Mouse (Mus musculus) limb, embryonic 14.5 days (tissue): ENCODE measurements around the gene Mrpl4. TPM values are rescaled to one million over a fixed set of nuclear protein-coding genes. Genes with fewer than 3 reads are reported as not detected.

Experiments
- ATAC-seq: fragments of 200-750 bp; cut with Nextera tagmentation; 2 replicates; pipeline ENCODE4 v1.8.0; 2017; ENCODE audit warnings: low read depth, moderate number of reproducible peaks, moderate TSS enrichment; ENCODE audit not compliant: low FRiP score
- DNase-seq: peaks from one replicate; pipeline ENCODE4 v3.0.0-alpha.2; 2015; ENCODE audit warnings: low spot score
- H3K27ac ChIP-seq: fragments of 300-500 bp; sonication (generic); replicated peaks from 2 replicates; pipeline ENCODE4 v1.5.1; 2014; ENCODE audit warnings: low read depth, mild to moderate bottlenecking, low read length, moderate library complexity, mixed read lengths
- H3K27me3 ChIP-seq: fragments of 300-500 bp; sonication (generic); 2 replicates; pipeline ENCODE4 v1.6.1; 2014; ENCODE audit warnings: low read length, mixed read lengths; ENCODE audit not compliant: control insufficient read depth, insufficient read depth
- H3K36me3 ChIP-seq: fragments of 300-500 bp; sonication (generic); 2 replicates; pipeline ENCODE4 v1.6.1; 2014; ENCODE audit warnings: mild to moderate bottlenecking, low read length, moderate library complexity, mixed read lengths; ENCODE audit not compliant: control insufficient read depth, insufficient read depth
- H3K4me1 ChIP-seq: fragments of 300-500 bp; sonication (generic); 2 replicates; pipeline ENCODE4 v1.6.1; 2014; ENCODE audit warnings: antibody characterized with exemption, low read length, mixed read lengths; ENCODE audit not compliant: control insufficient read depth, insufficient read depth
- H3K4me2 ChIP-seq: fragments of 300-500 bp; sonication (generic); replicated peaks from 2 replicates; pipeline ENCODE4 v1.6.1; 2014; ENCODE audit warnings: low read depth, mild to moderate bottlenecking, low read length, moderate library complexity; ENCODE audit not compliant: severe bottlenecking
- H3K4me3 ChIP-seq: fragments of 300-500 bp; sonication (generic); replicated peaks from 2 replicates; pipeline ENCODE4 v1.5.1; 2014; ENCODE audit warnings: low read length
- H3K9ac ChIP-seq: fragments of 300-500 bp; sonication (generic); 2 replicates; pipeline ENCODE4 v1.6.1; 2014; ENCODE audit warnings: mild to moderate bottlenecking, low read depth, low read length, moderate library complexity; ENCODE audit not compliant: severe bottlenecking
- H3K9me3 ChIP-seq: fragments of 300-500 bp; sonication (generic); 2 replicates; pipeline ENCODE4 v1.6.1; 2016; ENCODE audit warnings: low read length; ENCODE audit not compliant: control insufficient read depth
- POLR2A ChIP-seq: fragments of 200-500 bp; IDR thresholded peaks from 2 replicates; pipeline ENCODE4 v1.8.0; 2012; ENCODE audit warnings: inconsistent platforms, mild to moderate bottlenecking, moderate library complexity, borderline replicate concordance; ENCODE audit not compliant: insufficient read depth, insufficient read length; ENCODE audit errors: extremely low read depth
- WGBS: fragments of 180-500 bp; shearing (Covaris S2); extraction: QIAGEN DNeasy Blood & Tissue Kit; methylation state at CpG from one replicate; pipeline ENCODE4 v1.1.7; 2014; 5-methylcytosine and 5-hydroxymethylcytosine counted together
- polyA plus RNA-seq, 2 experiments: library from polyadenylated mRNA; depleted of rRNA in 1 of 2; stranded (reverse) in 1 of 2; unstranded in 1 of 2; fragments of >200 nt; fragmentation: Nextera tagmentation in 1 of 2; extraction: Ambion mirVana in 1 of 2; gene quantifications; 2 replicates each; pipeline versions ENCODE4 v1.2.1 to v1.2.3; 2012 to 2014

The Mrpl4 gene
- polyA plus RNA-seq, 2 experiments, result 89.0 to 115 TPM

DNA sequence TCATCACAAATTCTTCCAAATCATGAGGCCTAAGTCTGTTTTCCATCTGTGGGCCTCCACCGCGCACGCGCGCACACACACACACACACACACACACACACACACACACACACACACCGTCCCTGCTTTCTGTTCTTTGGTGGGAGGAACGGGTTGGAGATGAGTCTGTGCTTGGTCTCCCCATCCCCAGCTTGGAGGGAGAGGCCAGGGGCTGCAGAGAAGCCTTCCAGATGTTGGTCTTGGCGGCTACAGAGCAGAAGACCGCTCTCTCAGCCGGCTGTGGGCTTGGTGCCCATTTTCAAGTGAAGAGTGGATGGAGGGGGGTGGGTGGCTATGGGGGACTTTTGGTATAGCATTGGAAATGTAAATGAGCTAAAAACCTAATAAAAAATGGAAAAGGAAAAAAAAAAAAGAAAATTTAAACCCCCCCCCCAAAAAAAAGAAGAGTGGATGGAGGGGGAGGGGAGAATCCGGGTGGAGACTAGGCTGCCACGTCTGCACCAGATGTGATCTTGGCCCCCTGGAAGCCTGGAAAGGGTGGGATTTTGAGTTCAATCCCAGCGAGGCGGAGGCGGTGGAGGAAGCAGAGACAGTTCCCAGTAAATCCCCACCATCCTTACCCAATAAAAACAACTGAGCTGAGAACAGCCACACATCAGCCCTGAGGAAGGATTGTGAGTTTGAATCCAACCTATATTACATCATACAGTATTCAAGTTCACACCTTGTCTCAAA lies 15.4 kb upstream of the Mrpl4 start:
- Histone ChIP-seq H3K4me3 (no peak overlapping the region), H3K9me3 (no peaks in the 10 kb centered on the region), H3K27me3 (no peaks in the 10 kb centered on the region), H3K36me3 (no peaks in the 10 kb centered on the region), H3K4me1 (peaks cover 32% of the 10 kb centered on the region), H3K27ac (peak overlapping the region; percentile 71), H3K9ac (no peak overlapping the region; the same call in 1 of the 2 replicates), H3K4me2 (no peak overlapping the region)
- ATAC-seq (peak; percentile 85), DNase-seq (peak; percentile 84)
- TF ChIP-seq POLR2A, result no peak
- WGBS, result 31% methylated on average over 15 of the region's 15 CpGs

DNA sequence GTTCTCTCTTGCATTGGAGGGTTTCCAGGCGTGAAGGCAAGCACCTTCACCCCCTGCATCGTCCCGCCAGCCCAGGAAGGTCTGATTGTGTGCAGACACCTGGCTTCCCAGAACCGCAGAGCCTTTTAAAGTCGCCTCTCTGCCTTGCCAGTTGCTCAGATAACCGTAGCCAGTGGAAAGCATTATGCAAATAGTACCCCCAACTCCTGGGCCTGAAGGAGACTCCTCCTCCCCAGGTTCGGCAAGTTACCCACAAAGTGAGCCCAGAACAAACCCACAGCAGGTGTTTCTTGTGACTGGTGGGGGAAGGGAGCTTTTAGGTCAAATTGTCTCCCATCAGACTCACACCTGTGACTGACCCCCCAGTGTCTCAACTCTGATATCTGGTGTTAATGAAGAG lies 14.6 kb upstream of the Mrpl4 start:
- H3K4me2 ChIP-seq, result no peak overlapping the region
- no peak overlapping the region for H3K9ac ChIP-seq
- H3K27ac ChIP-seq, result peak overlapping the region; percentile 71
- 11% methylated on average over 7 of the region's 7 CpGs for WGBS
- no peaks in the 10 kb centered on the region for H3K9me3 ChIP-seq
- no peak for TF ChIP-seq POLR2A
- no peaks in the 10 kb centered on the region for H3K27me3 ChIP-seq
- H3K36me3 ChIP-seq, result no peaks in the 10 kb centered on the region
- peaks cover 32% of the 10 kb centered on the region for H3K4me1 ChIP-seq
- H3K4me3 ChIP-seq, result no peak overlapping the region
- DNase-seq (no peak), ATAC-seq (no peak)

DNA sequence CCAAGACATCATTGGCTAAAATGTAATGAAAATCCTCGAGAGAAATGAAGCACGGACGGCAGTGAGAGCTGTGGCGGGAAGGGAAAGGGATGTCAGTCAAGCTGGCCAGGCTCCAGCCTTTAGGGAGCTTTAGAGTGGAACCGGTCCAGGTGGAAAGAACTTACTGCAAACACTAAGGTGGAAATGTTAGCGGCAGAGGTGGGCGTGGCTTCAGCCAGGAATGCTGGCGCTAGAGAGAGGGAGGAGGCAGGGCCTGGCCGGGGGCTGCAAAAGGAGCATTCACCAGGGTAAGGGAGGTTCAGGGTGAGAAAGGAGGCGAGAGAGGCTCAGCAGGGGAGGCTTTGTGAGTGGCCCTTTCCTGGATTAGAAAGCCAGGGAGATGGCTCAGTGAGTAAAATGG lies 11.7 kb upstream of the Mrpl4 start:
- Histone ChIP-seq H3K4me3 (0 out of 2 replicates have a peak overlapping the region, but pooled peaks have one; percentile 6), H3K4me2 (peak overlapping the region; percentile 22; the same call in 1 of the 2 replicates), H3K9ac (peak overlapping the region; percentile 28; the same call in 1 of the 2 replicates), H3K27me3 (no peaks in the 10 kb centered on the region), H3K27ac (peak overlapping the region; percentile 61), H3K4me1 (peaks cover 31% of the 10 kb centered on the region), H3K36me3 (no peaks in the 10 kb centered on the region), H3K9me3 (no peaks in the 10 kb centered on the region)
- peak; percentile 86 for DNase-seq
- TF ChIP-seq POLR2A, result no peak
- peak; percentile 38; the same call in 1 of the 2 replicates for ATAC-seq
- WGBS, result 4% methylated on average over 10 of the region's 10 CpGs

DNA sequence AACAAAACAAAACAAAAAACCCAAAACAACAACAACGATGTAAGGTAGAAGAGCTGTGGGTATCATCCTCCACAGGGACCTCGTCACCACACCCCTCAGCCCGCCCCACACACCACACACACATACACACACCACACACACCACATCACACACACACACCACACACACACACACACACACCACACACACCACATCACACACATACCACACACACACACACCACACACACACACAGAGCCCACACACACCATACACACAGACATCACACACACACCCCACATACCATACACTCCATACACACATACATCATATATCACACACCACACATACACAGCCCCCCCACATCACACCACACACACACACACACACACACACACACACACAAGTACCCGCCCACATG lies 11.0 kb upstream of the Mrpl4 start:
- Histone ChIP-seq H3K4me3 (no peak overlapping the region), H3K4me2 (no peak overlapping the region), H3K9ac (no peak overlapping the region), H3K36me3 (no peaks in the 10 kb centered on the region), H3K4me1 (peaks cover 24% of the 10 kb centered on the region), H3K27ac (0 out of 2 replicates have a peak overlapping the region, but pooled peaks have one; percentile 61), H3K27me3 (no peaks in the 10 kb centered on the region), H3K9me3 (no peaks in the 10 kb centered on the region)
- WGBS, result 93% methylated on average over 4 of the region's 4 CpGs
- no peak for TF ChIP-seq POLR2A
- DNase-seq, result no peak
- no peak for ATAC-seq

DNA sequence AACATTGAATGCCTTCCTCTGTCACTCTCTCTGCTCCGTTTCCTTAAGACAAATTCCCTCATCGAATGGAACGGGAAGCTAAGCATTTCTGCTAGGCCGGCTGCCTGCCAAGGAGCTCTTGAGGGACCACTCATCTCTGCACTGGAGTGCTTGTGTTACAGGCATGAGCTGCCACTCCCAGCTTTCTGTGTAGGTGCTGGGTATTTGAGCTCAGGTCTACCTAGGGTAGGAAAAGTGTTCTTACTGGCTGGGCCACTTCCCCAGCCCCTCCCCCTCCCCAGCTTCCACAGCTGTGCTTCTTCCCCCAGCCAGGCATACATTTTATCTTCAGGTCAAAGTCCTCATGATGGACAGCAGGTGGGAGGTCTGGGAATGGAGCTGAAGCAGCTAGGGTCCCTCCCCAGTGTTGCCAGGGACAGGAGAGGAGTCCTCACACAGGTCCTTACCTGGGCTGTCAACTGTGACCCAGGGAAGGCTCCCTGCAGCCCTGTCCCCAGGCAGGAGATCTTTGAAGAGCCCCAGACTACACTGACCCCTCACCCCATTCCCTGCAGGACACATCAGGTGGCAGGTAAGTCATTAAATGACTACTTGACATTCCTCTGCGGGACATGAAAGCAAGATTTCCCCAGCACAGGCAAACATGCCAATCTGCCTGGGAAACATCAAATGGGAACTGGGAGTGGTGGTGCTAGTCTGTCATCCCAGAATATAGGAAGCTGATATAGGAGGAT lies 9.2 kb upstream of the Mrpl4 start:
- 35% methylated on average over 5 of the region's 5 CpGs for WGBS
- Histone ChIP-seq H3K4me2 (no peak overlapping the region), H3K4me1 (peaks cover 12% of the 10 kb centered on the region), H3K4me3 (no peak overlapping the region), H3K36me3 (no peaks in the 10 kb centered on the region), H3K27me3 (no peaks in the 10 kb centered on the region), H3K9ac (no peak overlapping the region), H3K9me3 (no peaks in the 10 kb centered on the region), H3K27ac (0 out of 2 replicates have a peak overlapping the region, but pooled peaks have one; percentile 8)
- no peak for ATAC-seq
- no peak for DNase-seq
- no peak for TF ChIP-seq POLR2A
